Mouse (Mus musculus) lung, adult 2 months (tissue): ENCODE measurements around the gene Tbl1xr1.

ENCODE experiments used
- CTCF ChIP-seq: fragments of 200-500 bp; IDR thresholded peaks from 2 replicates; pipeline ENCODE4 v1.5.1; 2011; ENCODE audit warnings: mild to moderate bottlenecking, low read length, control low read depth; ENCODE audit not compliant: insufficient read depth
- POLR2A ChIP-seq: fragments of 200-500 bp; IDR thresholded peaks from 2 replicates; pipeline ENCODE4 v1.6.1; 2011; ENCODE audit warnings: low read depth, mild to moderate bottlenecking, control low read depth, low read length, borderline replicate concordance; ENCODE audit errors: extremely low read depth

- TF ChIP-seq POLR2A (no peak), CTCF (no peak)
Measured at GRCm38 (mm10) chr3:22058206-22058804, 18.1 kb upstream of the Tbl1xr1 start.
